Mouse (Mus musculus): ENCODE measurements around the gene Stim2. TPM values are rescaled to one million over a fixed set of nuclear protein-coding genes. Genes with fewer than 3 reads are reported as not detected.

The Stim2 gene
- total and polyA plus RNA-seq, 3 experiments: 16.8 to 21.5 (median 18.2) TPM

- Histone ChIP-seq H3K27me3 (replicated peaks) (no peaks in the 10 kb centered on the region), H3K79me2 (replicated peaks; ENCODE audit: control insufficient read depth, extremely low read depth, insufficient read depth, poor library complexity, severe bottlenecking) (0 out of 2 replicates have a peak, but pooled peaks cover 2% of the 10 kb centered on the region), H3K9me3 (replicated peaks; ENCODE audit: low read length) (no peaks in the 10 kb centered on the region), H3K4me2 (ENCODE audit: insufficient read depth, low read depth, poor library complexity, severe bottlenecking) (no peak overlapping the region), H3K4me1 (ENCODE audit: control insufficient read depth in 1 of 2, insufficient read depth in 2 of 2) (peaks cover 0 to 30% of the 10 kb centered on the region in 2 experiments; a peak in 3 of 4 replicates), H3K36me3 (replicated peaks in 1 of 2; ENCODE audit: control insufficient read depth in 1 of 2, insufficient read depth in 1 of 2, low read length in 1 of 2) (peaks cover 0 to 2% of the 10 kb centered on the region in 2 experiments), H3K27ac (ENCODE audit: insufficient read depth, low read depth) (no peak overlapping the region), H3K9ac (ENCODE audit: insufficient read depth, low read depth) (no peak overlapping the region), H3K4me3 (replicated peaks in 1 of 3; ENCODE audit: low read depth in 2 of 3, low read length in 2 of 3, poor library complexity in 1 of 3) (no peak overlapping the region)
- DNase-seq (ENCODE audit: extremely low read depth): no peak
- dilution Hi-C loops (cut with MboI; ENCODE audit: extremely low pct_ligation_motif_present, extremely low pct_unique_long_range_greater_than_20kb, low sequenced_read_pairs) (no loop called here), in situ Hi-C loops (cut with MboI; ENCODE audit: low pct_ligation_motif_present, low pct_unique_long_range_greater_than_20kb, low sequenced_read_pairs) (no loop called here)
- TF ChIP-seq CHD2 (IDR thresholded peaks at IDR 0.05; ENCODE audit: low read length): no peak
Measured at GRCm38 (mm10) chr5:54045523-54045922, 47.2 kb downstream of the Stim2 start.

- Histone ChIP-seq H3K27me3 (replicated peaks) (no peaks in the 10 kb centered on the region), H3K4me2 (ENCODE audit: insufficient read depth, low read depth, poor library complexity, severe bottlenecking) (no peak overlapping the region), H3K9ac (ENCODE audit: insufficient read depth, low read depth) (no peak overlapping the region), H3K9me3 (replicated peaks; ENCODE audit: low read length) (no peaks in the 10 kb centered on the region), H3K4me3 (replicated peaks in 1 of 3; ENCODE audit: low read depth in 2 of 3, low read length in 2 of 3, poor library complexity in 1 of 3) (no peak overlapping the region), H3K36me3 (replicated peaks in 1 of 2; ENCODE audit: control insufficient read depth in 1 of 2, insufficient read depth in 1 of 2, low read length in 1 of 2) (peaks cover 0 to 2% of the 10 kb centered on the region in 2 experiments), H3K27ac (ENCODE audit: insufficient read depth, low read depth) (no peak overlapping the region), H3K4me1 (ENCODE audit: control insufficient read depth in 1 of 2, insufficient read depth in 2 of 2) (peaks cover 0 to 37% of the 10 kb centered on the region in 2 experiments; a peak in 3 of 4 replicates), H3K79me2 (replicated peaks; ENCODE audit: control insufficient read depth, extremely low read depth, insufficient read depth, poor library complexity, severe bottlenecking) (0 out of 2 replicates have a peak, but pooled peaks cover 2% of the 10 kb centered on the region)
- in situ Hi-C loops (cut with MboI; ENCODE audit: low pct_ligation_motif_present, low pct_unique_long_range_greater_than_20kb, low sequenced_read_pairs) (no loop called here), dilution Hi-C loops (cut with MboI; ENCODE audit: extremely low pct_ligation_motif_present, extremely low pct_unique_long_range_greater_than_20kb, low sequenced_read_pairs) (no loop called here)
- TF ChIP-seq MAZ (IDR thresholded peaks at IDR 0.05; ENCODE audit: low read depth, low read length): no peak
- no peak for TF ChIP-seq MAFK (IDR thresholded peaks at IDR 0.05; ENCODE audit: insufficient replicate concordance, low read length)
- TF ChIP-seq CHD2 (IDR thresholded peaks at IDR 0.05; ENCODE audit: low read length): no peak
- no peak for TF ChIP-seq CHD1 (IDR thresholded peaks at IDR 0.05; ENCODE audit: low read depth, low read length)
- TF ChIP-seq KAT2A (IDR thresholded peaks at IDR 0.05; ENCODE audit: insufficient replicate concordance, low read length): no peak
- TF ChIP-seq TCF12 (IDR thresholded peaks at IDR 0.05; ENCODE audit: low read depth, low read length): no peak
- TF ChIP-seq E2F4 (IDR thresholded peaks at IDR 0.05; ENCODE audit: insufficient replicate concordance, low read depth, low read length): no peak
- TF ChIP-seq USF2 (conservative IDR thresholded peaks at IDR 0.05; ENCODE audit: low read depth, low read length): no peak
- TF ChIP-seq TBP (conservative IDR thresholded peaks at IDR 0.05; ENCODE audit: low read depth, low read length): no peak
- TF ChIP-seq NELFE (IDR thresholded peaks at IDR 0.05; ENCODE audit: low read depth, low read length): no peak
- no peak for TF ChIP-seq CTCF (conservative IDR thresholded peaks at IDR 0.05 in 1 of 2, IDR thresholded peaks at IDR 0.05 in 1 of 2; ENCODE audit: low read depth in 2 of 2, low read length in 2 of 2)
- TF ChIP-seq ETS1 (conservative IDR thresholded peaks at IDR 0.05; ENCODE audit: low read depth, low read length): no peak
- no peak for TF ChIP-seq BHLHE40 (IDR thresholded peaks at IDR 0.05; ENCODE audit: low read depth, low read length)
- no peak for DNase-seq (ENCODE audit: extremely low read depth)
Measured at GRCm38 (mm10) chr5:54046432-54046831, 48.1 kb downstream of the Stim2 start.

Measured in CH12.LX (cell line).